Mouse (Mus musculus): ENCODE results near the gene Rbm46.

DNA sequence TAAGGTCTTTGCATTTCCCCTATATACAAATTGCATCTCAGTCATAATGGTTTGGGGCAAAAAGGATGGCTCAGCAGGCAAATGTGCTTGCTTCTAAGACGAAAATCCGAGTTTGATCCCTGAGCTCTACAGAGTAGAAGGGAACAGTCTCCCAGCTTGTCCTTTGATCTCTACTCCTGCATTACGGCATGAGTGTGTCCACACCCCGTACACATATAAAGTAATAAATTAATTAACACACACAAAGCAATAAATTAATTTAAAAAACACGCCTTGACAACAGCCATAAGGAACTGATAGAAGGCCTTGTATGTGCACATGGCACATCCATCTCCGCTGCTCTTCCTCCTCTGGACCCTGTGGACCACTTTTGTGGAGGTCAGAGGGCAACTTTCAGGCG is 66.5 kb downstream of the Rbm46 start:
- TF ChIP-seq POLR2A (IDR thresholded peaks at IDR 0.05; ENCODE audit: insufficient read depth, low read depth, low read length) = no peak
- no peak for TF ChIP-seq CTCF (IDR thresholded peaks at IDR 0.05)
